Mouse (Mus musculus) midbrain, postnatal 0 days (tissue): ENCODE data around the gene Abhd4. TPM values are rescaled to one million over a fixed set of nuclear protein-coding genes. Genes with fewer than 3 reads are reported as not detected.
A peak's percentile ranks its signal among the peaks of the same experiment; 100 is the strongest.

Experiments used
- ATAC-seq: fragments of 200-750 bp; cut with Nextera tagmentation; 2 replicates; pipeline ENCODE4 v1.8.0; 2017; ENCODE audit warnings: moderate number of reproducible peaks, mild to moderate bottlenecking, moderate TSS enrichment, moderate library complexity; ENCODE audit not compliant: low FRiP score
- DNase-seq: peaks from one replicate; pipeline ENCODE4 v3.0.0-alpha.2; 2015; ENCODE audit warnings: low spot score
- H3K27ac ChIP-seq: fragments of 300-500 bp; sonication (generic); 2 replicates; pipeline ENCODE4 v1.5.1; 2014; ENCODE audit warnings: low read depth, mild to moderate bottlenecking, low read length, mixed read lengths
- H3K27me3 ChIP-seq: fragments of 300-500 bp; sonication (generic); 2 replicates; pipeline ENCODE4 v1.6.1; 2014; ENCODE audit warnings: low read length, control low read depth, mixed read lengths; ENCODE audit not compliant: insufficient read depth
- H3K36me3 ChIP-seq: fragments of 300-500 bp; sonication (generic); 2 replicates; pipeline ENCODE4 v1.6.1; 2014; ENCODE audit warnings: low read length, control low read depth, mixed read lengths; ENCODE audit not compliant: insufficient read depth
- H3K4me1 ChIP-seq: fragments of 300-500 bp; sonication (generic); 2 replicates; pipeline ENCODE4 v1.6.1; 2014; ENCODE audit warnings: mild to moderate bottlenecking, control low read depth, antibody characterized with exemption, low read length, mixed read lengths; ENCODE audit not compliant: insufficient read depth
- H3K4me2 ChIP-seq: fragments of 300-500 bp; sonication (generic); 2 replicates; pipeline ENCODE4 v1.6.1; 2014; ENCODE audit warnings: low read depth, mild to moderate bottlenecking, low read length, mixed read lengths; ENCODE audit not compliant: poor library complexity, severe bottlenecking
- H3K4me3 ChIP-seq: fragments of 300-500 bp; sonication (generic); 2 replicates; pipeline ENCODE4 v1.5.1; 2014; ENCODE audit warnings: low read depth, mild to moderate bottlenecking, low read length, moderate library complexity
- H3K9ac ChIP-seq: fragments of 300-500 bp; sonication (generic); replicated peaks from 2 replicates; pipeline ENCODE4 v1.6.1; 2014; ENCODE audit warnings: mild to moderate bottlenecking, low read length, moderate library complexity, mixed read lengths; ENCODE audit not compliant: poor library complexity, severe bottlenecking
- H3K9me3 ChIP-seq: fragments of 300-500 bp; sonication (generic); 2 replicates; pipeline ENCODE4 v1.6.1; 2016; ENCODE audit warnings: low read length, control low read depth
- CTCF ChIP-seq: IDR thresholded peaks from 2 replicates; pipeline ENCODE4 v1.5.1; 2016; ENCODE audit warnings: antibody characterized with exemption, mild to moderate bottlenecking
- WGBS: fragments of 180-500 bp; shearing (Covaris S2); extraction: QIAGEN DNeasy Blood & Tissue Kit; methylation state at CpG from one replicate; pipeline ENCODE4 v1.1.7; 2014; 5-methylcytosine and 5-hydroxymethylcytosine counted together
- polyA plus RNA-seq: library from polyadenylated mRNA; unstranded; fragments of >200 nt; fragmentation: Nextera tagmentation; extraction: Ambion mirVana; gene quantifications from 2 replicates; pipeline ENCODE4 v1.2.1, GENCODE M21; 2015
- total RNA-seq: library from RNA; depleted of rRNA; stranded (reverse); fragments of >200 nt; gene quantifications from 2 replicates; pipeline ENCODE4 v1.2.3, GENCODE M21; 2014

The Abhd4 gene
- total and polyA plus RNA-seq, 2 experiments from 2014 or later: 56.4 to 87.8 TPM

GRCm38 (mm10) chr14:54224064-54224417 lies 29.9 kb upstream of the Abhd4 start:
- no peak for TF ChIP-seq CTCF
- no peak for ATAC-seq
- no peaks in the 10 kb centered on the region for H3K27me3 ChIP-seq
- H3K9me3 ChIP-seq: no peaks in the 10 kb centered on the region
- H3K4me2 ChIP-seq: no peak overlapping the region
- H3K4me3 ChIP-seq: no peak overlapping the region
- H3K4me1 ChIP-seq: peaks cover 5% of the 10 kb centered on the region; the same call in 1 of the 2 replicates
- WGBS: 95% methylated on average over 5 of the region's 5 CpGs
- no peak for DNase-seq
- no peak overlapping the region for H3K27ac ChIP-seq
- no peaks in the 10 kb centered on the region for H3K36me3 ChIP-seq
- H3K9ac ChIP-seq: no peak overlapping the region

GRCm38 (mm10) chr14:54224484-54225467 lies 29.2 kb upstream of the Abhd4 start:
- WGBS: 47% methylated on average over 16 of the region's 16 CpGs
- ATAC-seq: no peak
- H3K27ac ChIP-seq: no peak overlapping the region
- TF ChIP-seq CTCF: no peak
- no peaks in the 10 kb centered on the region for H3K27me3 ChIP-seq
- H3K9ac ChIP-seq: no peak overlapping the region
- H3K4me1 ChIP-seq: peaks cover 8% of the 10 kb centered on the region; the same call in 1 of the 2 replicates
- DNase-seq: peak; percentile 50
- no peaks in the 10 kb centered on the region for H3K36me3 ChIP-seq
- no peak overlapping the region for H3K4me2 ChIP-seq
- no peaks in the 10 kb centered on the region for H3K9me3 ChIP-seq
- H3K4me3 ChIP-seq: no peak overlapping the region

GRCm38 (mm10) chr14:54225725-54226124 lies 28.3 kb upstream of the Abhd4 start:
- Histone ChIP-seq H3K4me2 (no peak overlapping the region), H3K4me1 (peaks cover 8% of the 10 kb centered on the region; the same call in 1 of the 2 replicates), H3K36me3 (no peaks in the 10 kb centered on the region), H3K27ac (no peak overlapping the region), H3K27me3 (no peaks in the 10 kb centered on the region), H3K4me3 (no peak overlapping the region), H3K9ac (no peak overlapping the region), H3K9me3 (no peaks in the 10 kb centered on the region)
- no peak for ATAC-seq
- DNase-seq: no peak
- whole genome bisulfite sequencing: 82% methylated on average over 11 of the region's 11 CpGs
- TF ChIP-seq CTCF: no peak

GRCm38 (mm10) chr14:54226911-54227811 lies 26.8 kb upstream of the Abhd4 start:
- H3K9me3 ChIP-seq: no peaks in the 10 kb centered on the region
- H3K4me2 ChIP-seq: no peak overlapping the region
- no peaks in the 10 kb centered on the region for H3K27me3 ChIP-seq
- no peak overlapping the region for H3K27ac ChIP-seq
- 57% methylated on average over 16 of the region's 16 CpGs for WGBS
- DNase-seq (no peak), ATAC-seq (no peak; the same call in 1 of the 2 replicates)
- H3K36me3 ChIP-seq: no peaks in the 10 kb centered on the region
- H3K4me3 ChIP-seq: no peak overlapping the region
- TF ChIP-seq CTCF: no peak
- peaks cover 8% of the 10 kb centered on the region; the same call in 1 of the 2 replicates for H3K4me1 ChIP-seq
- H3K9ac ChIP-seq: no peak overlapping the region

GRCm38 (mm10) chr14:54227911-54228451 lies 26.0 kb upstream of the Abhd4 start:
- 0 out of 2 replicates have a peak overlapping the region, but pooled peaks have one; percentile 20 for H3K4me3 ChIP-seq
- H3K9ac ChIP-seq: no peak overlapping the region
- ATAC-seq (peak; percentile 76), DNase-seq (peak; percentile 75)
- TF ChIP-seq CTCF: peak; percentile 88
- H3K27ac ChIP-seq: peak overlapping the region; percentile 74
- no peaks in the 10 kb centered on the region for H3K27me3 ChIP-seq
- under 1% methylated on average over 10 of the region's 10 CpGs for WGBS
- no peaks in the 10 kb centered on the region for H3K9me3 ChIP-seq
- peaks cover 8% of the 10 kb centered on the region; the same call in 1 of the 2 replicates for H3K4me1 ChIP-seq
- H3K36me3 ChIP-seq: no peaks in the 10 kb centered on the region
- peak overlapping the region; percentile 45 for H3K4me2 ChIP-seq
